Mouse (Mus musculus) CD4-positive, CD25-positive, alpha-beta regulatory T cell (primary cell): ENCODE results near the gene Sync. TPM values are rescaled to one million over a fixed set of nuclear protein-coding genes. Genes with fewer than 3 reads are reported as not detected.

Experiments
- polyA plus RNA-seq: library from polyadenylated mRNA; unstranded; fragments of 100-300 nt; shearing (Covaris generic); gene quantifications from one replicate; pipeline ENCODE4 v1.2.1, GENCODE M21; 2017

The Sync gene
- polyA plus RNA-seq: 0.32 TPM

DNA sequence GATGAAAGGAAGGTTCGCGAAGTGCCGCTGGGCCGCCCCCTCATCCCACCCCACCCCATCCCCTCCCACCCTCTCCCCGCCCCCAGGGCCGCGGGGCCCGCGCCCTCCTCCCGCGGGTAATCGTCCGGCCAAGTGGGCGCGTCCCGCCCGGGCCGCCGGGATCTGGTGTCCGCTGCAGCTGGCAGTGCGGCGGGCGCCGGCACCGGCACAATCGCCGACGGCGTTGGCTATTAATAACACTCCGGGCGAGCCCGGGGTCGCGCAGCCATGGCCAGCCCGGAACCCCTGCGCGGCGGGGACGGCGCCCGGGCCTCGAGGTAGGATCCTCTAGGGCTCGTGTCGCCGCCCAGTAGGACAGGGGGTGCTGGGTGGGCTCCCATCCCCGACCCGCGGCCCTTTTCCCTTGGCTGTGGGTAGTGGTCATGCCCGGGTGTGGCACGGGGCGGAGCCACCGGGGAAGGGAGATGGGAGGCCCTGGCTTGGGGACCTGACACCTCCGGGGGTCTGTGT, at the start of gene Sync:
Sync (plus strand) TSS at position 146 of the 510 bp plus-strand sequence.

DNA sequence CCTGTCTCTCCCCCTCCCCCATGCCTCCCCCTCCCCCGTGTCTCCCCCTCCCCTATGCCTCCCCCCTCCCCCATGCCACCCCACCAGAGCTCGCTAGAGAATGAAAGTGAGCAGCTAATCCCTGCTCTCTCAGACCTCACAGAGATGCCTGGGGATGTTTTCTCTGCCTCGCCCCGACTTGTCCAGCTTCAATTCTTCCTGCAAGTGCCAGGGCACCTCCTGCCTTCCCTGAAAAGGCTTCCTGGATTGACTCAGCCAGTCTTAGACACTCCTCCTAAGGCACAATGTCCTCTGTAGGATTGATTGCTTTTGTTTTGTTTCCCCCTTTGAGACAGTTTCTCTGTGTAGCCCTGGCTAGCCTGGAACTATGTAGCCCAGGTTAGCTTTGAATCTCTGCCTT, 26.2 kb upstream of the Sync start, which contains the start of gene C77080:
C77080 (minus strand) TSS at position 209 of the 400 bp plus-strand sequence.

DNA sequence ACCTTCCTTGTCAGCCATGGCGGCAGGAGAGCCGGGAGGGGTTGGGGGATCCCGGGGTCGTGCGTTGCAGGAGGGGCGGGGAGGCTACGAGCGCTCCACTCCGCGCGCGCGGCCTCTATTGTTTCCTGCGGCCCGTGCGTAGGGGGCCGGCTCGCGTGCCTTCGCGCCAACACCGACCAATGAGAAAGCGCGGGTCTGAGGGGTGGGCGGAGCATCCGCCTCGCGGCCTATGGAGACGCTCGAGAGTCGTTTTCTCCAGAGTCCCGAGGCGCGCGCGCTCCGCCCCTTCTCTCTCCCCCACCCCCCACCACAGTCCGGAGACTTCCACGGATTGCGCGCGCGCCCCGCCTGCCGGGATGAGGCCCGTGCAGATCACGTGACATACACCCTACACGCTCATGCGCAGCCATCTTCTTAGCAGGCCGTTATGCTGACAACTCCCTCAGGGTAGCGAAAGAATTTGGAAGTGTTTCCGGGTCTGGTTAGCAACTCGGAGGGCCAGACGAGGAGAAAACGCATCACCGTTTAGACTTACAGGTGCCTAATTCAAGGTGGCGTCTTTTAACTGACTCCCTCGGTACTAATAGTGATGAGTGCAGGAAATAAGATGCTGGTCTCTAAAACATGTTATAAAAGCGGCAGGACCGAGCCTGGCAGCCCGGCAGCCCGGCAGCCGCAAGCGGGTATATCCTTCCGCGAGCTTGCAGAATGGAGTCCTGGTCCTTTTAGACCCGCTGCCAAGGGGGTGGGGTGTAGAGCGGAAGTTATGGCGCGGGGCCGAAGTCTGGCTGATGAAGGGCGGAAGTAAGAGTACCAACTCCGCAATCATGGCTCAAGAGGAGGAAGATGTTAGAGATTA, 48.0 kb downstream of the Sync start, which contains the start of the genes Rbbp4 and Zbtb8os:
Rbbp4 (minus strand) TSS at position 155 of the 859 bp plus-strand sequence.
Zbtb8os (plus strand) TSS at position 480 of the 859 bp plus-strand sequence.

Other genes with a start within 250 kb of the Sync start
- 44.8 TPM for gene Rnf19b, start 229.3 kb upstream of the Sync start, polyA plus RNA-seq
- not detected for gene Tmem54, start 182.1 kb upstream of the Sync start, polyA plus RNA-seq
- gene Hpca, start 165.6 kb upstream of the Sync start, polyA plus RNA-seq: not detected
- 0.06 TPM for gene Fndc5, start 150.6 kb upstream of the Sync start, polyA plus RNA-seq
- 14.3 TPM for gene S100pbp, start 97.9 kb upstream of the Sync start, polyA plus RNA-seq
- 45.5 TPM for gene Yars, start 97.9 kb upstream of the Sync start, polyA plus RNA-seq
- 0.56 TPM for gene C77080, start 26.2 kb upstream of the Sync start, polyA plus RNA-seq
- gene Rbbp4, start 47.8 kb downstream of the Sync start, polyA plus RNA-seq: 328 TPM
- 66.5 TPM for gene Zbtb8os, start 48.1 kb downstream of the Sync start, polyA plus RNA-seq
- gene Zbtb8a, start 90.5 kb downstream of the Sync start, polyA plus RNA-seq: 9.9 TPM
- 0.36 TPM for gene Zbtb8b, start 153.2 kb downstream of the Sync start, polyA plus RNA-seq
- 34.0 TPM for gene Bsdc1, start 174.0 kb downstream of the Sync start, polyA plus RNA-seq
- not detected for gene Tssk3, start 203.4 kb downstream of the Sync start, polyA plus RNA-seq
- not detected for gene Fam229a, start 203.6 kb downstream of the Sync start, polyA plus RNA-seq
- gene Marcksl1, start 226.0 kb downstream of the Sync start, polyA plus RNA-seq: 33.6 TPM